Mouse (Mus musculus): ENCODE data around the gene Cnot6l.

- no peak for TF ChIP-seq CTCF (IDR thresholded peaks at IDR 0.05; ENCODE audit: low read depth)
- no peak for TF ChIP-seq EP300 (IDR thresholded peaks at IDR 0.05; ENCODE audit: low read depth)
Observed at GRCm38 (mm10) chr5:96196547-96197052, 32.6 kb upstream of the Cnot6l start.
